Mouse (Mus musculus): ENCODE results near the gene Fgd4.
"Not testable (repeated sequence)": the region's sequence is repeated elsewhere in the genome, so short reads cannot be mapped to it uniquely, and the experiment has no call there.

Fgd4 gene

DNA sequence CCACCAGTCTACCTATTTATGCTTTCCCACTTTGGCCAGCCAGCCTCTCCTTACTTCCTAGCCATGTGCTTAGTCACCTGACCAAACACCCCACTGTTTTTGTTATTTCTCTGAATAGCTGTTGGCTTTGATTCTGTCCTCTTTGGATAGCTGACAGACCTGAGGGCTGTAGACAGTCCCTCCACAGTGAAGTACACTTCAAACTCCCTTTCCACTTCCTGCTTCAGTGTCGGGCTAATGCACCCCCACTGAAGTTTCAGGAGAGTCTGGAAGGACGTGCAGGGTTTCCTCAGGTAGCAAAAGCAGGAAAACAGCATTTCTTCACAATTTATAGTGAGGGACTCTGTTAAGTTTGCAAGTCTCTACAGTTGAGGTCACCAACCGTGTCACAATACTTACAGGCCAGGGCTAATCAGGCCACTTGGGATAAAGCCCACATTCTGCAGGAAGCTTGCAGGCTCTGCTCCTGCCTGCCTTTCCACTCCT is 57.4 kb downstream of the Fgd4 start:
- no peak for DNase-seq (ENCODE audit: low spot score)

DNA sequence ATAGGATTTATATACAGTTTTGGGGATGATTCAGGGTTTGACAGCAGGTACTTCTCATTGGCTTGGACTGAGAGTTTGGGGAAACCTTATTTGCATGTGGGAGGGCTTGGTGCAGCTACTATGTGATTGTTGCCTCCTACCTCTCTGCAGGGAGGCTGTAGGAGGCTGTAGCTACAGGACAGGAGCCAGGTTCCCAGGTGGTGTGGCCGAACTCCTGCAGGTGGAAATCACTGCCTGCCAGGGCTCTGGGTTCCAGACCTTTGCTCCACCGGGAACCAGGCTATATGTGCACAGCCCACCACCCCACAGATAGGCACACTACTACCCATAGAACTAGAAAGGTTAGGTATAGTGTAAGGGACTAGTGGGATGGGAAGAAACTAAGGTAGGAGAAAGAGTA is 61.0 kb downstream of the Fgd4 start:
- not testable (repeated sequence) for DNase-seq (ENCODE audit: low spot score)

DNA sequence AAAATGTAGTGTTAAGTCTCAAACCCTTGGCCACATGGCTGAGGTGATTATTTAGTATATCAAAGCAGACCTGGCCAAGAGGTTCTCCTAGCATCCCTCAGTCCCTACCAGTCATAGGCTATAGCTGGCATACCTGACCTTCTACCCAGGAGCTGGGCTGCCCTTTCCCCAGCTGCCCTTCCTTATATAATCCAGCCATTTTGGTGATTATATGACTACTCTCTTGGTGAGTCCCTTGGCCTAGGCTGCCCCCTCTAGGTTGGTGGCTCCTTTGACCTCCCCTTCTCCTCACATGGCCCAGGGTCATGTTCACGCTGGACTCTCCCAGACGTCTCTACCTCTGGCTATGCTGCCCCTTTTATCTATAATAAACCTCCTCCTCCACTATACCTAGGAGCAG is 65.1 kb downstream of the Fgd4 start:
- DNase-seq (ENCODE audit: low spot score): no peak

DNA sequence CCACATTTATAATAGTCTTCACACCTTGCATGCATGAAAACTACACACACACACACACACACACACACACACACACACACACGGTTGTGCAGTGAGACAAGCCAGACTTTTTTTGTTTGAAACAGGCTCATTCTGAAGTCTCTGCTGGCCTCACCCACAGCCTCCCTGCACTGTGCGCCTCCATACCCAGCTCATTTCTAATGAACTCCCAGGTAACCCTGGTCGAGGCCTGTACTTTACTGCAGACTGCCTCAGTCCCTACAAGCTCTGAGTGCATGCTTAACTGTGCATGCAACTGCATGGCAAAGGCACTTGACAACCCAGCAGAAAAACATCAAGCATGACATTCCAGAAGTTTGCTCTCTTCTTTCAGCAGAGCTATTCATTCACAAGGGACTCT is 72.3 kb downstream of the Fgd4 start:
- no peak for DNase-seq (ENCODE audit: low spot score)

DNA sequence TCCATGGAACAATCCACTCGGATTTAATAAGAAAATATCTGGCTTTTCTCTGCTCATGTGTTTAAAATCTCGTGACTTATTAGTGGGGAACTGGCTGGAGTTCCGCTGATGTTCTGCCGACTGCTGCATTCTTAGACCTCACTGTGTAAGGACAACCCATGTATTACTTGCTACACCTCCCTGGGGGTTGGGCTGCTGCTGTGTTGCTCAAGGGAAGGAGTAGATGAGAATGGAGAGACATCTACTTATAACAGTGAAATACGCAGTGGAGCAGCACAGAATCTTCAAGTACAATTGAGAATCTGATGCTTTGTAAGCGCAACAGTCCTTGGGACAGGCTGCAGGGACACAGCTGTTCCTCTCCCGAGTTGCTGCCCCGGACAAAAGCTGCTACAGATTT is 73.1 kb downstream of the Fgd4 start:
- no peak for DNase-seq (ENCODE audit: low spot score)

DNA sequence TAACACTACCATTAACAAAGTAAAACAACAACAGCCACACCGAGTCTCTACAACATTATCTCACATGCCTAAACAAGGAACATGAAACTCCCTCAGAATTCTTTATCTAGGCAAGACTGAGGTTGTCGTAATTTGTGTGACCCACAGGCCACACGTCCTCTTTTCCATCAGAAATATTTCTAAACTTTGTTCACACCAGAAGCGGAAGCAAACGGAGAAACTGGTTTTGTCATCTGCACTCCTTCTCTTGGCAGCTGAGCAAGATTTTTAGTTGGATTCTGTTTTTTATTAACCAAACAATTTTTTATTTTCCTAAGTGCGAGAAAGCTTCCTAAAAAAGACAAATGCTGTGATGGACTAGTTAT is 73.6 kb downstream of the Fgd4 start:
- no peak for DNase-seq (ENCODE audit: low spot score)

DNA sequence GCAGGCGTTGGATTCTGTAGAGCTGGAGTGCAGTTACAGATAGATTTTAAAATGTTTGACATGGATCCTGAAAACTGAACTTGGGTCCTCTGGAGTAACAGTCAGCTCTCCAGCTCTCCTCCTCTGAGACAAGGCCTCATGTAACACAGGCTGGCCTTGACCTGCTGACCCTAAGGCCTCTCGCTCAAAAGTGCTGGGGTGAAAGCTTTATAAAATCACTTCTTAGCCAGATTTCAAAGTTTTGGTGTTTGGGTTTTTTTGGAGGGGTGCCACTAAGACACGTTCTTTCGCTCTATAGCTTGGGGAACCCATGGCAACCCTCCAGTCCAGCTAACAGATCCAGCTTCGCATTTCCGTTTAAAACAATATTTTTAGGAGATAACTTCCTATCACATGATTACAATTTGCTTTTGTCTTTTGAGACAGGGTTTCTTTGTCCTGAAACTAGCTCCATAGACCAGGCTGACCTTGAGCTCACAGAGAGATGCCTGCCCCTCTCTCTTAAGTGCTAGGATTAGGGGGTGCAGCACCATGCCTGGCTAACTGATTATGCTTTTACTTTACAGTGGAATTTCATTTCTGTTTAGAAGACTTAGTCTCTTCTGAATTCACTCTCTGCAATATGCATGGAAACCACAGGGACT is 74.1 kb downstream of the Fgd4 start:
- no peak for DNase-seq (ENCODE audit: low spot score)

DNA sequence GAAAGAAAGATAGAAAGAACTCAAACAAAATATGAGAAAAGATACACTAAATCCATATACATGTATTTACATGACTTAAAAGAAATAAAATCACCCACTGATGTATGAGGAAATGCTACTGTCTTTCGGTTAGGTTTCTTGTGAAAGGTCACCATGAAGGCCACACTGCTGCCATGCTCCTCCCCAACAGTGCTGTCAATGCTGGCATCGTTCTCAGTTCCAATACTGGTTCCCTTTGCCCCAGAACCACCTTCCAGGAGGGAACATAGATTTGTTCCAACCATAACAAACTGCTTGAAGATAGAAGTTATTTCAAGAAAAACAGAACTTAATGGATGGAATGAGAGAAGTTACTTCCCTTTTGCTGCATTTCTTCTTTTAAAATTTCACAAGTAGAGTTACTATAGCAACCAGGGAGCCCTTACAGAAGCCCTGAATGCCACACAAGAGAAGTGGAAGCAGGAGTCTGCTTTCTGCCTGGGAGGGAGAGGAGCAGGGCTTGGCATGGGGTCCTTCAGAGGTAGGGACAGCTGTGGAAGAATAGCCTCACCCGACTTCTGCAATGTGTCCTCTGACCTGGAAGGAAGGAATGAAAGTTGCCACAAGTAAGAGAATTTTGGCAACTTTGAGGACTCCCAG is 75.0 kb downstream of the Fgd4 start:
- DNase-seq (ENCODE audit: low spot score): no peak

DNA sequence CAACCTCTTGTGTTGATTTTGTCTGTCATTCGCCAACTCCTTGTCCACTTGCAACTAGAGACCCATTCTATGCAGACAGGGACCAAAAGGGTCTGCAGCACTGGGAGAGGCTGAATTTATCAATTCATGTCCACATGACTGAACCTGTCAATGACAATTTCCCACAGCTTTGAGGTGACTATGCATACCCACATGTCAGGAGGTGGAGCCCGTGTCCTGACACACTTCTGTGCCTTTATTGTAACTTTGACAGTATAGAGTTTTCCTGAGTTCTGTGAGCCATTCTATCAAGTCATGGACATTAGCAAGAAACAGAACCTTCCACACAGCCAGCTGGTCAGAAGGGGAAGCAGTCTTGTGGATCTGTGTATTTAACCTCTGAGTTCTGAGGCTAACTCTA is 76.7 kb downstream of the Fgd4 start:
- no peak for DNase-seq (ENCODE audit: low spot score)

DNA sequence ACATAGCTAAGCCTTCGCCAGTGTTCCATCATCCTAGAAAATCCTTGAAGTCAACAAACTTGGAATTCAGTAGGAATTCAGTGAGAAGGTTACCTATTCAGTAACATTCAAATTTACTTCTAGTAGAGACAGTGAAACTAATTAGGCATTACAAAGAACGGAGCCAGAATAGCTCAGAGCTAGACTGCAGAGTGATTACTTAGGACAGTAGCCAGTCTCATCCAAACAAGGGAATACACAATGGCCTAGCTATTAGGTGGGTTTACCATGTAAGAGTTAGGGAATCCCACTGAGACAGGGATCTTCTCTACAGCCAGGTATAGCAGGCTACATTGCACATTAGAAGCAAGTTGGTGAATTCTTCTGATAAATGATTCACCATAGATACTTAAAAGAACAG is 77.5 kb downstream of the Fgd4 start:
- DNase-seq (ENCODE audit: low spot score): not testable (repeated sequence)

DNA sequence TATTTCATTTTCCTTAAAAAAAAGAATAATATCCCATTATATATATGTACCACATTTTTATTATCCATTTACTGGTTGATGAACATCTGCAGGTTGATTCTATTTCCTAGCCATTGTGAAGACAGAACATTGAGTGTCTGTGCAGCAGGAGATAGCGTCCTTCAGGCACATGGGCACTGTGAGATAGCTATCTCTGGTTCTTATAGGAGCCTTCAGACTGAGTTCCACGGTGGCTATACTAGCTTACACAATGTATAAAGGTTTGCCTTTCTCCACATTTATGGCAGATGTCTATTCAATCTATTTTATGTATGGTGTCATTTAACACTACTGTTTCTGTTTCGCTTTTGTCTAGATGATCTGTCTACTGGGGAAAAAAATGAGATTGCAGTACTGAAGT is 98.9 kb downstream of the Fgd4 start:
- DNase-seq (ENCODE audit: low spot score): no peak

DNA sequence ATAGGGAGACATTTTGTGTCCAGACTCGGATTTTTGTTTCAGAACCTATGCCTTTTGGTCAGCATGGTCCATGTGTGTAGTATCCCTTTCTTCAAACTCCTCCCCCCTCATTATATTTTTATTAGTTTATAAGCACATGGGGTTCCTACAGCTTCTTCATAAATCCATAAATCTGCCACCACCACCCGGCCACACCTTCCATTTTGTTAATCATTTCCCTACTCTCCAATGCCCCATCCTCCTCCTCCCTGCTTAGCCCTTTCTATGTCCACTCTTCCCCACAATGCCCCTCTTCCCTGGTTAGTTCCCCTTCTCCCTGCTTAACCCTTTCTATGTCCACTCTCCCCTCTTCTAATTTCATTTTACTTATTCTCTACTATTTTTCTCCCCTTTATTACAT is 99.4 kb downstream of the Fgd4 start:
- DNase-seq (ENCODE audit: low spot score): no peak

DNA sequence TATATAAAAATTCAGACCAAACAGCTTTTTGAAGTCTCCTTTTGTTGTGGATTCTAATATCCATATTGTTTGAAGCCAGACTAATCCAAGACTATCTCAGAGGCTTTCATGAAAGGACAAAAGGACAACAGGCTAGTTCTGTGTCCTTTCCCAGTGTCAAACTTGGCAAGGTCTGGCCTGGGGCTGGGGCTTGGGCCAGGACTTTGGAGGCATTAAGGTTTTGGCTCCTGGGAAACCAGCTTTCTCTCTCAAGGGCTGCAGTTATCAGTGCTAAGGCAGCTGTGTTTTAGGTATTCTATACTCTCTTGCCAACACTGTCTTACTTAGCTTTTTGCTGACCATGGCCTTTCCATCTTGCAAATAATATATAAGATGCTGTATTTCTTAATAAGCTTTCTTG is 101.6 kb downstream of the Fgd4 start:
- DNase-seq (ENCODE audit: low spot score): no peak

DNA sequence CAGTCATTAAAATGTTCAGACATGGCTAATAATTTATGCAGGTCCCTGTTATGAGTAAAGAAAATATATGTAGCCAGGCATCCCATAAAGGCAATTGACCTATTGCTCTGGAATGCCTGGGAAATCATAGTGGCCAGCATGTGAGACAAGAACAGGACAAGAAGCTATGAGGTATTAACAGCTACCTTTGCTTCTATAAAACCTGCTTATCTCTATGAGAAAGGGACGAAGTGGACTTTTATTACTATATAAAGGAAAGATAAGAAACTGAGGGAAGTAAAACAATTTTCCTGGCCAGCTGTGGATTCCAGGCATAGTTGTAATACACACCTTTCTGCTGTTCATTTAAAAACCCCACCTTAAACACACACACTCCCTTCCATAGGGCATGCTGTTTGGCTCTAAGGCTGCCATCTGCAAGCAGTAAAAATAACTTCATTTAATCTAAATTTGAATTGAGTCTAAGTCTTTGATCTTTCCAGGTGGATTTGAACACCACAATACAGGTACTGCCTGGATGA is 114.8 kb downstream of the Fgd4 start:
- DNase-seq (ENCODE audit: low spot score): no peak

DNA sequence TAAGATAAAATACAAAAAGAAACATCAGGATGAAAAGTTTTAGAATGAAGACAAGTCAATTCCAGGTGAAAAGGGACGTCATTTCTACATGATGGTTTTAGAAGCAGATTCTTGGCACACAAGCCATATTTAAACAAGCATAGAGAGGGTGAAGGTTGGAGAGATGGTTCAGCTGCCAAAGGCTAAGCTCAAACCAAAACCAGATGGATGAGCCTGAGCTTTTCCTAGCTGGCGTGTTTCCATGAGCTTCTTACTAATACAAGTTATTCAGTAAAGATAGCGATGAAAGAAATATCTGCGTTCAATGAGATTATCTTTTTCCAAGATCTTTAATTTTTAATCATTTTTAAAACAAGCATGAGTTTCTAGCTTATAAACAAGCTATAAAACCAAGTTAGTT is 115.7 kb downstream of the Fgd4 start:
- DNase-seq (ENCODE audit: low spot score): no peak

DNA sequence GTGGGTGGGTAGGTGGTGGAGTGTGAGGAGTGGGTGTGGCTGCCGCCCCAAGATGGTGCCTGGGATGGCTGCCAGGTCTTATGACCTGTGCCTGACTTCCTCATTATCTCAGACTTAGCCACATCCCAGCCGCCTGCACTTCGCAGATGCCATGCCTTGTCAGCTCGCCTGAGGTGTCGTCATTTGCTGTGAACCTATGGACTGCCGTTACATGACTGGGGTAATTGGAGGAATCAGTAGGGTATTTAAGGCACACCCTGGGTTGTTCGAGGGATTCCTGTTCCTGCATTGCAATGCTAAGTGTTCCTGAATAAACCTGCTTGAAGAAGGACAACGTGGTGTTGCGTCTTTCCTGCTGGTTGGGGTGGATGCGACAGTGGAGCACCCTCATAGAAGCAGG is 126.9 kb downstream of the Fgd4 start:
- DNase-seq (ENCODE audit: low spot score): not testable (repeated sequence)

DNA sequence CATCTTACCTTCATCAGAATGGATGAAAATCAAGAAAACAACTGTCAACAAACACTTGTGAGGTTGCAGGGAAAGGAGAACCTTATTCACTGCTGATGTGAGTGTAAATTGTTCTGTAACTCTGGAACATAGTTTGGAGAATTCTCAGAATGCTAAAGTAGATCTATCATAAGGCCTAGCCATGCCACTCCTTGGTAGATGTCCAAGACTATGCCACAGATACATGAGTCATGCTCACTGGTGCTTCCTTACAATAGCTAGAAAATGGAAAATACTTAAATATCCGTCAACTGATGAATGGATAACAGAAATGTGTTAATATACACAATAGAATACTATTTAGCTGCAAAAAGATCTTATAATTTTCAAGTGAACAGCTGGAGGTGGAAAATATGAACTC is 150.3 kb downstream of the Fgd4 start:
- no peak for DNase-seq (ENCODE audit: low spot score)

DNA sequence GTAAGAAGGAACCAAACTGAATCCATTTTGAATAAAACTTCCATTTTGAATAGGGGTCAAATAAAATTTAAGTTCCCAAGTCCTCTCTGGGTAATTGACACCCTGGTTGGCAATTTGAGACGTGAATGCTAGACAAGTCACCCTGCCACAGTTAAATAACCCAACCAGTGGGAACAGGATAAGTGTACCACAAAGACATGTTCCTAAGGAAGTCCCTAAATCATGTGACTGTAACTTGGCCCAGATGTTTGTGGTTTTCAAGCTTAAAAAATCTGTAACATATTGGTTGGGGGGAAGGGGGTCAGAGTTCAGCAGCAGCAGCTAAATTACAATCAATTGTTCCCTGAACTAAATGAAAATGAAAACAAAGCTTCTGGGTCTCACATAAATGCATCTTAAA is 161.9 kb downstream of the Fgd4 start:
- DNase-seq (ENCODE audit: low spot score): no peak

DNA sequence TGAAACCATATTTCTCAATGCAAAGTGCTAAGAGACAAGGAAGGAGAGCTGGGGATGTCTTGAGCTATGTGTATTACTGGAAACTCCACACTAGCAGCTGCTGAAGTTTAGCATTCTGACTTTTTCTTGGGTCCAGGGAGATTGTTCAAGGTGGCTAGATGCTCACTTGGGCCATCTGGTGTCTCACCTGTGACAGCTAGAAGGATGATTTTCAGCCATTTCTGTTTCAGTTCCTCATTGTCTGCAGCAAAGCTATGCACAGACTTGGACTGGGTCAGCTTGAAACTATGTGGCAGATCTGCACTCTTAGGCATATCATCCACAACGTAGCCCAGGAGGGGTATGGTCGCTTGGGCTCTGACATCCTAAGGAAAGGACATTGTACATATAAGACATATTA is 177.9 kb downstream of the Fgd4 start:
- no peak for DNase-seq (ENCODE audit: low spot score)

DNA sequence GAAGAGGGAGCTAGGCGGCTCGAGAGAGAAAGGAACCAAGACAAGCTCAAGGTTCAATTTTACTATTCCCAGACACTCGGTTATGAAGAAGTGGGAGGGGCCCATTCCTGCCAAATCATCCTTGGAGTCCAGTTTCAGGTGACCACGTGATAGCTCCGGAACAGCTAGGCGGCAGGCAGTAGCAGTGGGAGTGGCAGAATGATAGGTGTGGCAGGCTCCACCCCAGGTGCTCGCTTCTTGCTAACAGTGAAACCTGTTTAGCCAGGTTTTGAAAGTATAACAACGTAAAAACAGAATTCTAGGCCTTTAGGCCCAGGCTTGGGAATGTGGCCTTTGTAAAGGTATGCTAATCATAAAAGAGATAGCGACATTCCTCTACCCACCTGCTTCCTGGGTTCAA is 233.1 kb downstream of the Fgd4 start:
- not testable (repeated sequence) for DNase-seq (ENCODE audit: low spot score)
